Mouse (Mus musculus): ENCODE measurements around the gene Plcb4.

The Plcb4 gene

GRCm38 (mm10) chr2:135995196-135995595 is 336.4 kb downstream of the Plcb4 start:
- DNase-seq (ENCODE audit: inconsistent age in 2 of 2, low spot score in 1 of 2) = no peak

DNA sequence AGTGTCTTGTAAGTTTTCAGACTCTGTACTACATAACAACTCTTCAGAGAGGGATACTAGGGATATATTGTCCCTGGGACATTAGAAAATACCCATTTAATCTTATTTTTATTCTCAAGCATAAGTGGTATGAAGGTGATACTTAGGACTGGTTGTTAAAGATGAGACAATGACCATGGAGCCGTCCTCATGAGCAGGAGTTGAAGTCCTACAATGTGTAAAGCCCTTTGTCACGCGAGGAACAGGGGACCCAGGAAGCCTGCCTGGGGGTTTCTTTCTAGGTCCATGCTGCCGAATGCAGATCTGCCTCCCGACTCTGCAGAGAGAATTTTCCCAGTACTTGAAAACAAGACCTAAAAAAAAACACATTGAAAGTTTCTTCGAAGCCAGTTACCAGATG is 338.1 kb downstream of the Plcb4 start:
- no peak for DNase-seq (ENCODE audit: inconsistent age in 2 of 2, low spot score in 1 of 2)

GRCm38 (mm10) chr2:135997361-135998150 is 338.7 kb downstream of the Plcb4 start:
- DNase-seq (ENCODE audit: inconsistent age in 2 of 2, low spot score in 1 of 2) = no peak

- no peak for DNase-seq (ENCODE audit: inconsistent age in 2 of 2, low spot score in 1 of 2)
Measured at GRCm38 (mm10) chr2:135998886-135999285, 340.1 kb downstream of the Plcb4 start.

DNA sequence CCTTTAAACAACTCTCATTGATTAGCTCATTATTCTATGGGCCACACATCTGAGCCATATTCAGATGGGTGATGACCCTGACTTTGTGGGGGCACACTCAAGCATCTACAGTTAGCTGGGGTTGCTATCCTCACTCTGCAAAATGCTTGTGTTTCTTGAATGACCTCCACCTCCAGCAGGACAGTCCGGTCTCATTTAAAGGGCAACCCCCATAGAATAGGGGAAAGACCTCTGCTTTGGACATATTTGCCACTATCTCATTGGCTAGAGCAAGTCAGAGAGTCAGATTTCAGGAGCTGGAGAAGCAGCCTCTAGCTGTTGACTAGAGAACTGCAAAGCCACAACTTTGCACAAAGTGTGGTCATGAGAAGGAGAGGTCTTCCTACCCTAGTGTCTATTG is 340.6 kb downstream of the Plcb4 start:
- DNase-seq (ENCODE audit: inconsistent age in 2 of 2, low spot score in 1 of 2) = no peak

DNA sequence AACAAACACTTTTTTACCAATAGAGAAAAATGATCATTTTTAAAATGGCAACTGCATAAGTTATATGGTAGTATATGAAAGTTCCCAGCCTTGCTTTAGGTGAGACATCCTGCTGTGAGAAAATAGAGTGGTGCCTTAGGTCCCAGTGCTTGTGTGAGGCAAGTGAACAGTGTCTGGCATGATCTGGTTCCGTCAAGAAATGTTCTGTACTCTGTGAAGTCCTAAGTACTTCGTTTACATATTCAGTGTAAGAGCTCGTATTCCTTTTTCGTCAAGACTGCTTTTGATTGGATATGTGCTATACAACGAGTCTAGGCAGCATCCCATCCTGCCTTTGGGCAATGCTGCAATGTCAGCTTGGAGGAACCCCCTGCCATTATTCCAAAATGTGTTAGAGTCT is 342.1 kb downstream of the Plcb4 start:
- no peak for DNase-seq (ENCODE audit: inconsistent age in 2 of 2, low spot score in 1 of 2)

DNA sequence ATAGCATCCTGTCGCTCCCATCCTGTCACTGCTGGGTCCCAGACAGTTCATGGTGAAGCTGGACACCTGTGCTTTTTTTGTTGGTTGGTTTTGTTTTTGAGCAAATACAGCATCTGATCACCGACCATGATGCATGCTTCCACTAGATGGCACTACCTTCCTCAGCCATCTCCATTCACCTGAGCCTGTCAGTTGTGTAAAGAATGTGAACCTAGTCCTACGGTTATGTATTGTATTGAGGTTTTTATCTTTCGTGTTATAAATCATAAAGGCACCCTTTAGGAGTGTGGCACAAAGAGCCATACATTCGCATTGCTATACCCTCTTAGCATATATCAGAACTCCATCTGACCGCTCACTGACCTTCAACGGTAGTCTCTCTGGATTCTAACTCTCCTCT is 343.3 kb downstream of the Plcb4 start:
- no peak for DNase-seq (ENCODE audit: inconsistent age in 2 of 2, low spot score in 1 of 2)

- DNase-seq (ENCODE audit: inconsistent age in 2 of 2, low spot score in 1 of 2) = no peak
Measured at GRCm38 (mm10) chr2:136003836-136004235, 345.0 kb downstream of the Plcb4 start.

DNA sequence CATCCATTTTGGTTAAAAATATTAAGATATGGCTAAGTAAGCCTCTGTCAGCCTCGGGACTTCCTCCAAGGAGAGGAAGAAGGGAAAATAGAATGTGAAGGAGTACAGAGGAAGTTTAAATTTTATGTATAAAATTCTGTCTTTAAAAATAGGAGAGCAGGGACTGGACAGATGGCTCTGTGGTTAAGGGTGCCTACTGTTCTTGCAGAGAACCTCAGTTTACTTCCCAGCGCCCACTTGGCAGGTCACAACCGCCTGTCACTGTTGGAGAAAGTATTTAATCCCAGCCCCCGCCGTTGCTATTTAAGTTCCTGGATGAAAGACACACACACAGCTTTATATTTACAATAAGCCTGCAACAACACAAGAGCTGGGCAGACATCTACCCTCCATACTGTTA is 347.5 kb downstream of the Plcb4 start:
- no peak for DNase-seq (ENCODE audit: inconsistent age in 2 of 2, low spot score in 1 of 2)

DNA sequence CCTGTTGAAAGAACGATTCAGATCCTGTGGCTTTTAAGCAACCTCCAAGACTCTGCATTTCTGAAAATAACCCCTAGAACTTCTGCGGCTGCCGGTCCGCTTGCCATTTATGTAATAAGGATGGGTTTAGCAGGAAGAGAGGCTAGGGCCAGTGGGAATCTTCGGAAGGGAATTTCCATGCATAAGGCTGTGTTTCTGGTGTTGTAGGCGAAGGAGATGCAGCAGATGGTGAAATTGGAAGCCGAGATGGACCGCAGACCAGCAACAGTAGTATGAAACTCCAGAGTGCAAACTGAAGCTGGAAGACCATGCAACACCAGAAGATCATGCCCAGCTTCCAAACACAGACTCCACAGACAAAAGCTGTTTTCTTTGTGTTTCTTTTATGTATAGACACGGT is 353.9 kb downstream of the Plcb4 start:
- DNase-seq (ENCODE audit: inconsistent age in 2 of 2, low spot score in 1 of 2) = no peak

DNA sequence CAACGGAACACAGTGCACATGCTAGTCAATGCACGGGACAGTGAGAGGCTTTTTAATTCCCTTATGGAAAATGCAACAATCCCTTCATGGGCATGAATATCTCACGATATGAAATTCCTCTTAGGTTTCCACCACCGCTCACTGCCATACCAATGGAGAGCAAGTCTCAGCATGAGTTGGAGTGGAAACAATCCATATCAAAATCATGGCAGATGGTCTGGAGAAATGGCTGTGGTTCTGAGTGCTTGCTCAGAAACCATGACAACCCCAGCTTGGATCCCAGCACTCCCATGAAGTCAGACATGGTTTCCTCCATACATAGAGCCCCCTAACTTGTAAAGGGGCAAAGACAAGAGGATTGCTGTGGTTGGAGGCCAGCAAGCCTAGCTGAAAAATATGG is 389.7 kb downstream of the Plcb4 start:
- no peak for DNase-seq (ENCODE audit: inconsistent age in 2 of 2, low spot score in 1 of 2)

DNA sequence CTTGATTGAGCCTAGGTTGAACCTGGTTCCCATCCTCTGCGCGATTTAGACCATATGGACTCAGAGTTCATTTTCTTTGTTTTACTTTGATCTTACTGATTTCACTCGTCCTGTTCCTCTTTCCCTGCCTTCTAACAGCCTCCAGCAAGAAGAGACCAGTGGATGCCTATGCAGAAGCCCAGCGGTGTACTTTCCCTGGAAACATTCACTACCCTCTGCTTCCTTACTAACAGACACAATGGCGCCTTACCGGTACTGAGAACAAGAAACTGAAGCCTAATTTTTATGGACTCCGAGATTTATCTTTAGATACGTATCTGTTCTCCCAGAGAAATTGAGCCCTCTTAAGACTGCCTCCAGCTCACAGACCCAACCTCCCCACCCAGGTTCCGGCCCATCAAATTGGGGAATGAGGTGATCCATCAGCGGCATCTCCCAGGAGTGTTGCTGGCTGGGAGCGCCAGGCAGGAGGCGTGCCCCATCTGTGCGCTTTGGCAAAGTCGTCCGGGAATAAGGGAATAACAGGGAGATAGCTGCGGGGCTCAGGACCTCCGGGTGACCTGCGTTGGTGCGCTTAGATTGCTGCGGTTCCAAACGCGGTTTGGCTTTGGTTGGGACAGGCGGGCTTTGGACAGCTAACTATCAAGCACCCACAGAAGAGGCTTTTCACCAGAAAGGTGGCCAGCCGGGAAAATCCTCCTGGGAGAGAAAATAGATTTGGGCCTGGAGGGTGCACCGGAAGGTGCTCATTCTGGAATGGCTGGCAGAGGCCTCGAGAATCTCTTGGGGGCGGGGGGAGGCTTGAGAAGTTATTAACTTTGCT is 392.2 kb downstream of the Plcb4 start:
- DNase-seq (ENCODE audit: inconsistent age in 2 of 2, low spot score in 1 of 2) = no peak

DNA sequence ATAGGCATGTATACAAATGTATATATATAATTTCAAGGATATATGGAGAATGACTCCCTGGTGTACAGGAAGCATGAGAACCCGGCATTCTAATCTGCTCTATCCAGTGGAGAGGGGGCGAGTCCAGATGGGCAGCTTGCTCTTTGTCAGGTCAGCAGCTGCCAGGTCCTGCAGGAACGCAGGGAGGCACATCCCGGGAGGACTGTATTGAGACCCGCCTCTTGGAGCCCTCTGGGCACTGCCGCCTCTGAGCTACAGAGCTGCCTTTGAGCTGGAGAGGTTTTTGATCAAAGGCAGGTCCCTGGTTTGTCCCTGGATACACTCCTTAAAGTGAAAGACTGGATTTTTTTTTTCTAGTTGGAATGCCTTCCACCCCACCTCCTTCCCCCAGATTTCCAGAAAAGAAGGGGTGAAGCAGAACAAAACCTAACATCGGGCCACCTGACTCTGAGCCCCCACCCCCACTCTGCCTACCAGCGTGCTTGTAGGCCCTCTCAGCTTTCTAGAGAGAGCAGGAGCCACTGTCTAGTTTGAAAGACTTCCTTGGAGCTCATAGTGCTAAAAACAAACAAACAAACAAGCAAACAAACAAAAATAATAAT is 393.0 kb downstream of the Plcb4 start, which contains the start of gene Lamp5:
Lamp5 (plus strand) TSS at position 552 of the 602 bp plus-strand sequence.
- DNase-seq (ENCODE audit: inconsistent age in 2 of 2, low spot score in 1 of 2) = no peak

DNA sequence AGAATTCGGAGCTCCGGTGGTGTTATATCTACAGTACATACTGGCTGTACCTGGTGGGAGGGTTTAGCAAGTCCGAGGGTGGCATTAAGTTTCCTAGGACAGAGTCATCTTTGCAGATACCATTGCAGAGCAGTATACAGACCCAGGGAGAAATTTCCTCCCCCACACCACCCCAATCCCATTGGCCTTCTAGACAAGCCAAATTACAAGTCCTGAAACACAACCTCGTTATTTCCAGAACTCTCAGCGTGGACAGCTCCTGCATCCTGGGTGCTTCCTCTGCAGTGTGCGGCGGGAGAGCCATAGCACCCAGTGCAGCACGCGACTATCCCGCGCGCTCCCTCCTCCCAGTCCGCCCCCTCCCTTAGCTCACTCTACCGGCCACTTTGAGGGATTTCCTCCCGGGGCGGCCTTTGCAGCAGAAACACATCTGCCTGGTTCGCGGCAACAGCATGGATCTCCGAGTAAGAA is 399.1 kb downstream of the Plcb4 start:
- DNase-seq (ENCODE audit: inconsistent age in 2 of 2, low spot score in 1 of 2) = no peak

- no peak for DNase-seq (ENCODE audit: inconsistent age in 2 of 2, low spot score in 1 of 2)
Measured at GRCm38 (mm10) chr2:136058398-136058797, 399.6 kb downstream of the Plcb4 start.

DNA sequence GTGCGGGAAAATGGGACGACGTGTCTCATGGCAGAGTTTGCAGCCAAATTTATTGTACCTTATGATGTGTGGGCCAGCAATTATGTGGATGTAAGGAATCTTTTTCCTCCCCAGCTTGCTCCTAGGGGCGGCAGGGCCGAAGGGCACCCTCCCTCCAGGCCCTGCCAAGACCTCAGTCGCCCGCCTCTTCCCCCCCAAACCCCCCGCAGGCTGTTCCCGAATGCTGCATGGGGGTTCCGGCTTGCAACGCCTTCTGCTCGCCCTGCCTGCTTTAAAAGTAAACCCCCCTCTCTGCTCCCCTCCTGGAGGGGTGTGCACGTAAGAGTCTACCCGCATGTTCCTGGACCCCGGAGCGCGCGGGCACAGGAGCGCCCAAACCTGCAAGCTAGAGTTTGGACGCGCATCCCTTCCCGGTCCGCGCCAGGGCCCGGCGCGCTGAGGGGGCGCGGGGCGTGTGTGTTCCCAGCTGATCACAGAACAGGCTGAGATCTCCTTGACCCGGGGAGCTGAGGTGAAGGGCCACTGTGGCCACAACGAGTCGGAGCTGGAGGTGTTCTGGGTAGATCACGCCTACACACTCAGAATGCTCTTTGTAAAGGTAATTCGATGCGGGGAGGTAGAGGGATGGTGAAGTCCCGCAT is 400.3 kb downstream of the Plcb4 start:
- DNase-seq (ENCODE audit: inconsistent age in 2 of 2, low spot score in 1 of 2) = no peak
